Mouse (Mus musculus): ENCODE data around the gene Drd3.

DNA sequence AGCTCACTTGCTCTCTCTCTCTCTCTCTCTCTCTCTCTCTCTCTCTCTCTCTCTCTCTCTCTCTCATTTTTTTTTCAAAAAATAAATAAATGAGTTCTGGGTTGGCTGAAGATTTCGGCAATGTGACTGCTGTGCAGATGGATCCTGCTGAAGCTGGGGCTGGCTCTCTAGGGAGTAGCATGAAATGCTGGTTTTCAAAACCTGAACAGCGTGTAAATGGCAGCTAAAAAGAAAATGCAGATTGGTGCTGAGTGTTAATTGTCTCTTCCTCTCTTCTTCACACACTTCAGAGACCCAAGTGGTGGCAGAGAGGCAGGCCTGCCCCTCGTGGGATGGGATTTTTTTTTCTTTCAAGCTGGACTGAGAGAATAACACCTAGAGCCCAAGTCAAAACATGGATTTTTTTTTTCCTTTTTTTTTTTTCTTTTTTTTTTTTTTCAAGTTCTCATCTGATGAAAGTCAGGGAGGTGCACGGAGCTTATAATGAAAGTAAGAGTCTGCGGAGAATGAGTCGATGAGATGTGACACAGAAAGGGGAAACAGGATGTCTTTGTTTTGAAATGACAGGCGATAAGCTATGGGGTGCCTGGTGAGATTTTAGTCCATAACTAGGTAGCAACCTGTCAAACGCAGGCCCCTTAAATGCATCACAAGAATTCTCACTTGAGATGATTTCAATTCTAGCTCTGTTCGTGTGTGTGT lies 44.2 kb upstream of the Drd3 start:
- TF ChIP-seq CTCF (IDR thresholded peaks at IDR 0.05; ENCODE audit: borderline replicate concordance, insufficient read depth, low read depth, low read length) (no peak), POLR2A (IDR thresholded peaks at IDR 0.05; ENCODE audit: borderline replicate concordance, insufficient read depth, low read length) (no peak)

Data from cerebellum, adult 2 months (tissue).